Mouse (Mus musculus): ENCODE measurements around the gene Grik3. TPM values are rescaled to one million over a fixed set of nuclear protein-coding genes. Genes with fewer than 3 reads are reported as not detected.

Gene Grik3
- 10 to 100 TPM; 42.3 to 45.8 TPM for total RNA-seq (2021)
- long read RNA-seq, experiment 1, full-length matches to known transcripts = 1 of 15 reads
- long read RNA-seq, experiment 1, partial matches to known transcripts = 2 of 15 reads
- long read RNA-seq, experiment 1, other reads (novel, unspliced or antisense) = 12 of 15 reads
- long read RNA-seq, experiment 2, partial matches to known transcripts = 0 of 15 reads
- long read RNA-seq, experiment 2, other reads (novel, unspliced or antisense) = 15 of 15 reads

- DNase-seq (ENCODE audit: extremely low spot score in 1 of 2, low spot score in 2 of 2) = peak in 1 of 2 experiments; percentile 32
- intact Hi-C loops (cut with DNase I) = loop anchor here (5.0 kb wide), 3 partner anchors 174 to 259 kb away; no protein-coding TSS in a partner anchor
- peak within 1 kb of the TSS; percentile 83 for H3K27ac ChIP-seq
- peak within 1 kb of the TSS; percentile 55 for H3K4me3 ChIP-seq
- TF ChIP-seq CTCF (IDR thresholded peaks at IDR 0.05) = no peak
These were observed at the start of gene Grik3 for GRCm38 (mm10) chr4:125490661-125491504. TSS of gene Grik3 (plus strand) at chr4:125490700.

GRCm38 (mm10) chr4:125441821-125442220, 48.7 kb upstream of the Grik3 start:
- no peak for TF ChIP-seq CTCF (IDR thresholded peaks at IDR 0.05)
- no peak overlapping the region for H3K4me3 ChIP-seq
- no peak overlapping the region for H3K27ac ChIP-seq
- no peak for DNase-seq (ENCODE audit: extremely low spot score in 1 of 2, low spot score in 2 of 2)
- intact Hi-C loops (cut with DNase I) = no loop called here

DNA sequence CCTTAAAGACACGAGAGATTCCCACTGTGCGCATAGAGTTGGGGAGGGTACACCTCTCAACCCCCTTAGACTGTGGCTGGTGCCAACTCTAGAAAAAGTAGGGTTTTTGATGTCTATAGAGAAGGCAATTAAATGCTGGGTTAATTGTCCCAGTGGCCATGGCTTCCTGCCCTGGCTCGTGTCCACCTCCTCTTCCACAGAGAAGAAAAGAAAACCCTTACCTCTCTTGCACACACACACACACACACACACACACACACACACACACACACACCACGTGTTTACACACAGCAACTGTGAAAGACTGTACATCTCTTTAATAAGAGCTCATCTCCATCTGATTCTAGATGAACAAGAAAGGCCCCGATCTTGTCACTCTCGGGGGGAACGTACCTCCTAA, 46.1 kb upstream of the Grik3 start:
- intact Hi-C loops (cut with DNase I) = no loop called here
- no peak for TF ChIP-seq CTCF (IDR thresholded peaks at IDR 0.05)
- DNase-seq (ENCODE audit: extremely low spot score in 1 of 2, low spot score in 2 of 2) = no peak
- no peak overlapping the region for H3K4me3 ChIP-seq
- H3K27ac ChIP-seq = no peak overlapping the region

DNA sequence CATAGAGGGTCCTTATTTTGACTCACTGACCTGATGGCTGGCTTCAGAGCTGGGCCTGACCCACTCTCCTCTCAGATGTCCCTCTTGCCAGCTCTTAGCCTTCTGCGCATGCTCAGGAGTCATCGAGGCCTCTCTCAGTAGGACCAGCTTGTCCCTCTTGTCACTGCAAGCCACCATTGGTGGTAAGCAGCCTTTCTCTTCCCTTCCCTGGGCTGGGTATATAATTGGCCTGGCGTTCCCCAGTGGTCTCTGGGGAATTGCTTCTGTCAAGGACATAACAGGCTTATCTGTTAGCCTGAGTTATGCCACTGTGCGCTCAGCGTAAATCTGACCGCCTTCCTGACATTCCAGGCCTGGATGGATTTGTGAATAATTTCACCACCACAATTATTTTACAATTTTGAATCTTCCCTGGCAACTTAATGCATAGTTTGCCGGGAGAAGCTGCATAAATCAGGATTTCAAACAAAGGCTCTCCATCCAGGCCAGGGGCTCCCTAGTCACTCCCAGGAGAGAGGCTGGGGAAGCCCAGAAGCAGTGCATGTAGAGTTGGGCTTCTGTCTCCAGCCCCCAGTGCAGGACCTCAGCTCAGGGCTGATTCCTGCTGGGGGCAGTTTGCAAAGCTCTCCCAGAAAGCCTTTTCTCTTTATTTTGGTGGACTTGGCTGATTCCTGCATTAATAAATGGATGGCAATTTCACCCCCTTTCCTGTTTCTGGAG, 39.7 kb upstream of the Grik3 start:
- TF ChIP-seq CTCF (IDR thresholded peaks at IDR 0.05) = no peak

DNA sequence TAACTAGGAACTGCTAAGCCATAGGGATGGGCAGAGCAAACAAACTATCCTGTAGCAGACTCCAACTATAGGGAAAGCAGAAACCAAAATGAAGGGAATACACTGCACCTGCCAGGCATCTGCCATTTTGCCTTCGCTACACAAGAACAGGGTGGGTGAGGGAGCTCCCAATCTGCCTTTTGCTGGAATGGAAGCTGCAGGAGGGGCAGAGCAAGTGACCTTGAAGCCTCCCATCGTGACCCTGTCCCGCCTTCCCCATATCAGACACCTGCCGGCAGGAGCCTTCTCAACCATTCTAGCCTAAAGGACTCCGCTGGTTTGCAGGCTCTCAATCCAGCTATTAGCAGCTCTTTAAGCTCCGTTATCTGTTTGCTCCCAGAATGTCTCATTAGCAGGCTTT, 38.7 kb upstream of the Grik3 start:
- TF ChIP-seq CTCF (IDR thresholded peaks at IDR 0.05) = no peak
- intact Hi-C loops (cut with DNase I) = no loop called here
- DNase-seq (ENCODE audit: extremely low spot score in 1 of 2, low spot score in 2 of 2) = no peak
- Histone ChIP-seq H3K27ac (no peak overlapping the region), H3K4me3 (no peak overlapping the region)

More for the DNA sequence above, 39.7 kb upstream of the Grik3 start:
- H3K4me3 ChIP-seq = no peak overlapping the region
- intact Hi-C loops (cut with DNase I) = no loop called here
- H3K27ac ChIP-seq = no peak overlapping the region
- DNase-seq (ENCODE audit: extremely low spot score in 1 of 2, low spot score in 2 of 2) = no peak

GRCm38 (mm10) chr4:125456506-125456905, 34.0 kb upstream of the Grik3 start:
- intact Hi-C loops (cut with DNase I) = no loop called here
- H3K27ac ChIP-seq = no peak overlapping the region
- DNase-seq (ENCODE audit: extremely low spot score in 1 of 2, low spot score in 2 of 2) = no peak
- H3K4me3 ChIP-seq = no peak overlapping the region
- no peak for TF ChIP-seq CTCF (IDR thresholded peaks at IDR 0.05)

DNA sequence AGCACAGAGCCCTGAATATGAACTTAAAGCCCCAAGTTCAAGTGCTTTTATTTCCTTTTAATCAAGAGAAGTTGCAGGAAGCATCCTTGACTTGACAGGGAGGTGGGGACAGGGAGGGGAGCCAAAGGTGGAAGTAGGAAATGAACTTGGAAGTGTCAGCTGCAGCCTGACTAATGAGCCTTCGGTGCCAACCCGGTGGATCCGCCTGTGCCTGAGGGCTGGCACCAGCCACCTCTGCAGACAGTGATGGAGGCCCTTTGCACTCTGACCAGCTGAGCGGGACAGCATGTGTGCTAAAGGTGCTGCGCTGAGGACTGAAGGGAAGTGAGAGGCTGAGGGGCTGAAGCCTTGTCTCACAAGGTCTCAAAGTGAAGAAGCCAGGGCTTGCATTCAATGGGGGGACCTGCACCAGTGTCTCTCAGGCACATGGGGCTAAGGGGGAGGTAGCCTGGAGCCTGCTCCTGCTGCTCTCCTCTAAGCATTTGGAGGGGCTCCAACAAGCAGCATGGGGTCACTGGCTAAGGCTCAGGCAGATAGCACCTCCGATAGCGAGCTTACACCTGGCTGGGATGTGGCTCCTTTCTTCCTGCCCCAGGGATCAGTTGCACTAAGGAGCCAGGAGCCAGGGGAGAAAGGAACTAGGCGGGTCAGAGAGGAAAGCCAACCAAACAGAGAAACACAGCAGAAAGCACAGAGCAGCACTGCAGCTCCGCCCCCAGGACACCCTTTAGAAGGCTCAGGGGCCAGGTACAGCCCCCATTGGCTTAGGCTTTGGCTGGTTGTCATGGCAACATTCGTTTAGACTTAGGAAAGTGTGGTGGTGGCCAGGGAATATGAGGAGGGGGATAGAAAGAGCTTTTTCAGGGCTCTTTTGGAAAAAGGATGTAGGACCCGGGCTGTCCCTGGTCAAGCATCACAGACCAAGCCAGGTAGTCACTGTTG, 33.1 kb upstream of the Grik3 start:
- intact Hi-C loops (cut with DNase I) = no loop called here
- no peak overlapping the region for H3K27ac ChIP-seq
- H3K4me3 ChIP-seq = no peak overlapping the region
- TF ChIP-seq CTCF (IDR thresholded peaks at IDR 0.05) = no peak
- no peak for DNase-seq (ENCODE audit: extremely low spot score in 1 of 2, low spot score in 2 of 2)

DNA sequence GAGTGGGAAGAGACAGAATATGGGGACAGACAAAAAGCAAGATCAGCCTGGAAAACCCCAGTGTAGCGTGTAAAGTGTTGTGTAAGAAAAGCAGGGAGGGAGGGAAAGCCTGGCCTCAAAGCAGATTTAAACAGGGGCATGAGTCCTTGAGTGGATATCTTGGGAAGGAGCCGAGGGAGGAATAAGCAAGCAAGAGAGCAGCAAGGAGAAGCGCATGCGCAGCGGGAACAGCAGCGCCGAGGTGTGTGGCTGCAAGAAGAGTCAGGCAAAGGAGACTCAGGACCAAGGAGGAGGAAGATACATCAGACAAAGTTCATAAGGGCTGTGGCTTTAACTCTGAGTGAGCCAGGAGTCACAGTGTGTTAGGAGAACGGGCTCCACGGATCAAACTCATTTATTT, 30.7 kb upstream of the Grik3 start:
- intact Hi-C loops (cut with DNase I) = no loop called here
- DNase-seq (ENCODE audit: extremely low spot score in 1 of 2, low spot score in 2 of 2) = peak in 1 of 2 experiments; percentile 33

GRCm38 (mm10) chr4:125469711-125470372, 20.7 kb upstream of the Grik3 start:
- no peak for DNase-seq (ENCODE audit: extremely low spot score in 1 of 2, low spot score in 2 of 2)
- no peak for TF ChIP-seq CTCF (IDR thresholded peaks at IDR 0.05)
- Histone ChIP-seq H3K27ac (no peak overlapping the region), H3K4me3 (no peak overlapping the region)
- intact Hi-C loops (cut with DNase I) = no loop called here

More for the DNA sequence above, 30.7 kb upstream of the Grik3 start:
- Histone ChIP-seq H3K27ac (no peak overlapping the region), H3K4me3 (no peak overlapping the region)
- TF ChIP-seq CTCF (IDR thresholded peaks at IDR 0.05) = no peak

DNA sequence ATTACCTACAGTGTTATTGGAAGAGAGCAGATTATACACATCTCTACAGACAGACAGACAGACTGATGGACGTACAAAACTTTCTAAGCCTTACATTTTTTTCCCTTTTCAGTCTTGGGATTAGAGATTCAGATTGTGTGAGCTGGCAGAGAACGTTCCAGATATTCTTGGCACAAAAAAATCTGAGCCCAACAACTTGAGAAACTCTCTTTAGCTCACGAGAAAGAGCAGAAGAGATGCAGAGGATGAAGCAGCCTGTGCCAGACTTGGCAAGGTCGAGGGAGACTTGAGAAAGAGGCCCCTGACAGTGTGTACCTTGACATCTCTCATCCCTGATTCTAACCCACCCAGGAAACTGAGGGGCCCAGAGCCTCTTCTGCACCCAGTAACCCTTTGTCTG, 15.6 kb upstream of the Grik3 start:
- no peak for TF ChIP-seq CTCF (IDR thresholded peaks at IDR 0.05)
- intact Hi-C loops (cut with DNase I) = no loop called here
- H3K4me3 ChIP-seq = no peak overlapping the region
- DNase-seq (ENCODE audit: extremely low spot score in 1 of 2, low spot score in 2 of 2) = no peak
- no peak overlapping the region for H3K27ac ChIP-seq
